Mouse (Mus musculus): ENCODE results near the gene Sv2a. TPM values are rescaled to one million over a fixed set of nuclear protein-coding genes. Genes with fewer than 3 reads are reported as not detected.
"Not testable (repeated sequence)": the region's sequence is repeated elsewhere in the genome, so short reads cannot be mapped to it uniquely, and the experiment has no call there.

Gene Sv2a
- polyA plus RNA-seq, 2 experiments, result 3.6 to 13.8 TPM

DNA sequence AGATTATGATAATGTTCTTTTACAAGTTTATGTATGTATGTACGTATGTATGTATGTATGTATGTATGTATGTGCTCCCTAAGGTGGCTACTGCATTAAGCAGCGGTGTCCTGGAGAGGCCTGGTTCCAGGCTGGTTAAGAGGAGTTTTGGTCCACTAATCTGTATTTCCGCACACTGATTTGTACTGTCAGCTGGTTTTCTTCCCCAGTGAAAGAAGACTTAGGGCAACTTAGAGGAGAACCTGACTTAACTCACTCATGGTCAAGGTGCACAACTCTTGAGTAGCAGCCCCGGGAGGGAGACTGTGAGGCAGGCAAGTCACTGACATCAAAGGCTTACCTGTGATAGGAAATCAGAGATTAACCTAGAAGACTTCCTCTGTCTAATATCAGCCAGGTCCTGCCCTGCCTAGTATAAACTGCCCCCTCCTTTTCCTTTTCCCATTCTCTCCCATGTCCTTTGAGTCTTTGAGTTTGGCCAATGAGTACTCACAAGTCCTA lies 55.9 kb downstream of the Sv2a start:
- ATAC-seq (ENCODE audit: low FRiP score, low read depth), result no peak
- Histone ChIP-seq H3K27me3 (ENCODE audit: control insufficient read depth, insufficient read depth, low read length) (no peaks in the 10 kb centered on the region), H3K4me2 (replicated peaks; ENCODE audit: low read depth, low read length, severe bottlenecking) (peak overlapping the region; percentile 52), H3K4me3 (replicated peaks; ENCODE audit: low read length) (peak overlapping the region; percentile 41; the same call in 1 of the 2 replicates), H3K4me1 (ENCODE audit: control insufficient read depth, insufficient read depth, low read length) (peaks cover 7% of the 10 kb centered on the region; the same call in 1 of the 2 replicates), H3K9ac (ENCODE audit: low read depth, low read length, severe bottlenecking) (no peak overlapping the region), H3K36me3 (ENCODE audit: control insufficient read depth, insufficient read depth, low read length) (no peaks in the 10 kb centered on the region), H3K27ac (replicated peaks; ENCODE audit: low read depth, low read length) (no peak overlapping the region), H3K9me3 (ENCODE audit: control insufficient read depth, low read length) (no peaks in the 10 kb centered on the region)
- no peak for TF ChIP-seq POLR2A (IDR thresholded peaks at IDR 0.05; ENCODE audit: borderline replicate concordance, extremely low read depth, insufficient read depth, insufficient read length)
- no peak for DNase-seq (ENCODE audit: low spot score)
- 76% methylated on average over 4 of the region's 4 CpGs for WGBS

DNA sequence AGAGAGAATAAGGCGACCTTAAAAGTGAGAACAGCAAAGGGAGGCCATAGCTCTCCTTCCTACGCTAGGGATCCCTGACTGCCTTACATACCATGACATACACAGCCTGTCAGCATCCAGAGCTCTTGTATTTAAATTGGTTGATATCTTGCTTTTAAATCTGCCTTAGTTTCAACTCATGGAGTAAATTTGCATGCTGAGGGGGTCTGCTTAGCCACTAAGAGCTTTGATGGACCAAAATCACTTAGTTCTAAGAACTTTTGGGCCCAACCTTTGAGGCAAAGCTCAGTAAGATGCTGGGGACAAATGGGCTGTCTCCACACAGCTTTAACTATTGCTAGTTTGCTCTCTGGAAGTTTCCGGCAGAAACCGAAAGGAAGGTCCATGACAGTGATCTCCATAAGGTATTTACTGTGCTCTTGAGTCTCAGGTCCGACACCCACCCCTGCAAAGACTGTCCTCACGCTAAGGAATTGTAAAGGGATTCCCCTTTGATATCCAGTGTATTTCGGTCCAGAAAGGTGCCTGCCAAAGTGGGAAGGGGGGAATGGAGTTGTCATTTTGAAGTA lies 56.5 kb downstream of the Sv2a start:
- 19% methylated on average over 7 of the region's 7 CpGs for WGBS
- Histone ChIP-seq H3K4me2 (replicated peaks; ENCODE audit: low read depth, low read length, severe bottlenecking) (peak overlapping the region; percentile 52), H3K27me3 (ENCODE audit: control insufficient read depth, insufficient read depth, low read length) (no peaks in the 10 kb centered on the region), H3K4me1 (ENCODE audit: control insufficient read depth, insufficient read depth, low read length) (peaks cover 7% of the 10 kb centered on the region; the same call in 1 of the 2 replicates), H3K9ac (ENCODE audit: low read depth, low read length, severe bottlenecking) (peak overlapping the region; percentile 66), H3K4me3 (replicated peaks; ENCODE audit: low read length) (peak overlapping the region; percentile 41), H3K36me3 (ENCODE audit: control insufficient read depth, insufficient read depth, low read length) (no peaks in the 10 kb centered on the region), H3K27ac (replicated peaks; ENCODE audit: low read depth, low read length) (peak overlapping the region; percentile 68), H3K9me3 (ENCODE audit: control insufficient read depth, low read length) (no peaks in the 10 kb centered on the region)
- no peak for DNase-seq (ENCODE audit: low spot score)
- TF ChIP-seq POLR2A (IDR thresholded peaks at IDR 0.05; ENCODE audit: borderline replicate concordance, extremely low read depth, insufficient read depth, insufficient read length), result 0 out of 2 replicates have a peak, but pooled peaks have one; percentile 39
- ATAC-seq (ENCODE audit: low FRiP score, low read depth), result no peak

DNA sequence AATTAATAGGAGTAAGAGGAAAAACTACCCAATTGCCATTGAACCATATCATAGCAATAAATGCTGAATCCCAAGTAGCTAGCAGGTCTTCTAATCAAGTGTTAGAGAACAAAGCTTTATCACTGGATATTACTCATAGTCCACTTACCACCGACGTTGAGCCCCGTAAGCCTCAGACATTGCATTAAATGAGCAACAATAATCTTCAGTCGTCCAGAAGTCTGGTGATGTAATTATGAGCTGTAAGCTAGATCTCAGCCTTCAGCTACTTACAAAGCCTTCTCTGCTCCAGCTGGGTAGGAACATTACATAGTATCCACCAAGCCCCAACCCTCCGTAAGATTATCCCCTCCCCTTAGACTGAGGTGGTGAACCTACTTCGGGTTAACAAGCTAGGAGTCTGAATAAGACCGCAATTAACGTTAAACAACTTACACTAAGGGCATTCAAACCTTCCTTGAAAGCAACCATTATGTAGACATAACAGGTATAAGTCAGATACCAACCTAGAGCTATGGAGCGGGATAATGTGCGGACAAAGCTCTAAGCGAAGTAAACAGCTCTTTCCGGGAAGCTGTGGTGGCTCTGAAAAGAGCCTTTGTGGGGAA lies 57.1 kb downstream of the Sv2a start:
- H3K4me3 ChIP-seq (replicated peaks; ENCODE audit: low read length), result peak overlapping the region; percentile 41
- no peak for ATAC-seq (ENCODE audit: low FRiP score, low read depth)
- no peaks in the 10 kb centered on the region for H3K27me3 ChIP-seq (ENCODE audit: control insufficient read depth, insufficient read depth, low read length)
- peak; percentile 32 for DNase-seq (ENCODE audit: low spot score)
- H3K9me3 ChIP-seq (ENCODE audit: control insufficient read depth, low read length), result no peaks in the 10 kb centered on the region
- no peaks in the 10 kb centered on the region for H3K36me3 ChIP-seq (ENCODE audit: control insufficient read depth, insufficient read depth, low read length)
- H3K27ac ChIP-seq (replicated peaks; ENCODE audit: low read depth, low read length), result peak overlapping the region; percentile 68
- H3K9ac ChIP-seq (ENCODE audit: low read depth, low read length, severe bottlenecking), result peak overlapping the region; percentile 66
- whole genome bisulfite sequencing, result under 1% methylated on average over 12 of the region's 12 CpGs
- TF ChIP-seq POLR2A (IDR thresholded peaks at IDR 0.05; ENCODE audit: borderline replicate concordance, extremely low read depth, insufficient read depth, insufficient read length), result peak; percentile 45; the same call in 1 of the 2 replicates
- peaks cover 10% of the 10 kb centered on the region; the same call in 1 of the 2 replicates for H3K4me1 ChIP-seq (ENCODE audit: control insufficient read depth, insufficient read depth, low read length)
- peak overlapping the region; percentile 52 for H3K4me2 ChIP-seq (replicated peaks; ENCODE audit: low read depth, low read length, severe bottlenecking)

DNA sequence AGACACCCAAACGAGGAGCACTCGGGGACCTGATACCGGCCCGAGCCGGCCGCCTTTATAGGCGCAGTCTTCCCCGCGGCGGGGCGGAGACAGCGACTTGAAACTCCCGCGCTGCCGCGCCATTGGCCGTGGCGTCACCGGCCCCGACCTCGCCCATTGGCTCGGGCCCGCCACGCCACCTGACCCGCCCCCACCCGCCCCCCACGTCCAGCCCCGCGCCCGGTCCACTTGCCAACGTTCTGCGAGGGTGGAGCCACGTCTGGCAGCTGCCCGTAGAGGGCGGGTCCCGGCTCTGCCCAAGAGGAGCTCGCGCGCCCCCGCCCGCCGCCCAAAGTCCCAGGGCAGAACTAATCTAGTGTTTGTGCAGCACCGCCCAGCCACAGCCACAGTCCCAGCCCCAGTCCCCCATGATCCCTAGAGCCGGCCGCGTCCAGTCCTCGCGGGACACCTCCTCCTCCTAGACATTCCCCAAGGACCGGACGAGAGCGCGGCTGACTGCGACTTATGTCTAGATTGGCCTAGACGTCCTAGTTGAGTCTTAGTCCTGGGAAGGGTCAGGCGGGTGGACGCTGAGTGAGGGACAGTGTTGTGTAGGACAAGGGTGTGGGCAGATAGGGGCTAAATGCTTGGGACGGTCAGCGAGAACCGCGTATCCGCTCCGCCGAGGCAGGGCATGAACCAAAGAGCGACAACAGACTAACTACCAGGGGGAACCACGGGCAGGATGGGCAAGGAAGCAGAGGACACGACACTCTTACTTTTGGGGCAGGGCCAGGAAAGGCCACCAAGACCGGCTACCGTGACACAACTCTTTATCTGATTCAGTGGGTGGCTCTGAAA lies 58.2 kb downstream of the Sv2a start, which contains the start of gene Hist2h3c2:
TSS of gene Hist2h3c2 (minus strand) at position 174 of the 840 bp plus-strand sequence.
- H3K36me3 ChIP-seq (ENCODE audit: control insufficient read depth, insufficient read depth, low read length); H3K9me3 ChIP-seq (ENCODE audit: control insufficient read depth, low read length); DNase-seq (ENCODE audit: low spot score); H3K27me3 ChIP-seq (ENCODE audit: control insufficient read depth, insufficient read depth, low read length): not testable (repeated sequence)
- H3K4me1 ChIP-seq (ENCODE audit: control insufficient read depth, insufficient read depth, low read length), result peaks cover 15% of the 10 kb centered on the region
- peak; percentile 86 for ATAC-seq (ENCODE audit: low FRiP score, low read depth)
- H3K4me3 ChIP-seq (replicated peaks; ENCODE audit: low read length), result peak within 1 kb of the TSS; percentile 41
- H3K9ac ChIP-seq (ENCODE audit: low read depth, low read length, severe bottlenecking), result peak within 1 kb of the TSS; percentile 66
- 0% methylated on average over 9 of the region's 68 CpGs for WGBS
- H3K27ac ChIP-seq (replicated peaks; ENCODE audit: low read depth, low read length), result peak within 1 kb of the TSS; percentile 68
- H3K4me2 ChIP-seq (replicated peaks; ENCODE audit: low read depth, low read length, severe bottlenecking), result peak within 1 kb of the TSS; percentile 52

DNA sequence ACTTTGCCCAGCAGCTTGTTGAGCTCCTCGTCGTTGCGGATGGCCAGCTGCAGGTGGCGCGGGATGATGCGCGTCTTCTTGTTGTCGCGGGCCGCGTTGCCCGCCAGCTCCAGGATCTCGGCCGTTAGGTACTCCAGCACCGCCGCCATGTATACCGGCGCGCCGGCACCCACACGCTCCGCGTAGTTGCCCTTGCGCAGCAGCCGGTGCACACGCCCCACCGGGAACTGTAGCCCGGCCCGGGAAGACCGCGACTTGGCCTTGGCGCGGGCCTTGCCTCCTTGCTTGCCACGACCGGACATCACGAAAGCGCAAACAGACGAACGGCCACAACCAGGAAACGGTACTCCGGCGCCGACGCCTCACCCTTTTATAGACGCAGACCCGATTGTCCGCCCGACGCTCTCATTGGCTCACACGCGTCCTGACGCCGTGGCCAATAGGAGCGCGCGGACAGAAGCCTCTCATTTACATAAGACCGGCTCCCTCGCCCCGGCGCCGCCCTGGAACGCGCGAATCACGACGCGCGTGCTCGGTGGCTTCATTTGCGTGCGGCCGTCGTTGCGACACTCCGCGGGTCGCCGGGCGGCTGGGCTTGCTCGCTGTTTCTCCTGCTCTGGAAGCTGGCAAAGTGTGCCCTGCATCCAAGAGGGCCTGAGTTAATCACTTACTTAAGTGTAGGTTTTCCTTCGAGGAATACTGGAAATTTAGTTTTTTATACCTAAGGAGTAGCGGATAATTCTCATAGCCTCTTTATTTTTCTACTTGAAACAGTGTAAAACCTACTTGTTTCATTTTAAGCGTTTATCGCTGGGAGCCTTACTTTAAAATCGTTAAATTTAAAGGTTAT lies 59.2 kb downstream of the Sv2a start, which contains the start of gene Hist2h2aa2:
TSS of gene Hist2h2aa2 (minus strand) at position 328 of the 850 bp plus-strand sequence.
- H3K36me3 ChIP-seq (ENCODE audit: control insufficient read depth, insufficient read depth, low read length); H3K27me3 ChIP-seq (ENCODE audit: control insufficient read depth, insufficient read depth, low read length); H3K9me3 ChIP-seq (ENCODE audit: control insufficient read depth, low read length): not testable (repeated sequence)
- peak; percentile 40 for DNase-seq (ENCODE audit: low spot score)
- ATAC-seq (ENCODE audit: low FRiP score, low read depth), result peak; percentile 84
- H3K9ac ChIP-seq (ENCODE audit: low read depth, low read length, severe bottlenecking), result peak within 1 kb of the TSS; percentile 42
- peak within 1 kb of the TSS; percentile 40 for H3K4me2 ChIP-seq (replicated peaks; ENCODE audit: low read depth, low read length, severe bottlenecking)
- 14% methylated on average over 9 of the region's 85 CpGs for WGBS
- peak within 1 kb of the TSS; percentile 28 for H3K4me3 ChIP-seq (replicated peaks; ENCODE audit: low read length)
- H3K27ac ChIP-seq (replicated peaks; ENCODE audit: low read depth, low read length), result peak within 1 kb of the TSS; percentile 80
- peaks cover 19% of the 10 kb centered on the region for H3K4me1 ChIP-seq (ENCODE audit: control insufficient read depth, insufficient read depth, low read length)

Data from limb, embryonic 14.5 days (tissue).